Mouse (Mus musculus): ENCODE results near the gene Prim1.

GRCm38 (mm10) chr10:128004918-128005317 is 10.1 kb upstream of the Prim1 start:
- TF ChIP-seq POLR2A (IDR thresholded peaks at IDR 0.05; ENCODE audit: borderline replicate concordance, control insufficient read depth, low read depth, low read length): no peak
- TF ChIP-seq CTCF (IDR thresholded peaks at IDR 0.05; ENCODE audit: control insufficient read depth, insufficient read depth, low read length): no peak

Measured in bone marrow, adult 2 months (tissue).